15 mouse cellular contexts compared by ENCODE assay signal in genomic region chr11:94183120-94183519, GRCm38 (mm10).
"Had no signal": no experiment of that assay in that cellular context is flagged by ENCODE, and none has a peak within 500 bp of the region (broad histone marks: within the 10 kb centered on the region; RNA-seq: fewer than 3 reads in every experiment).

No protein-coding gene starts in this region.

- ATAC-seq: midbrain, embryonic 16.5 days had no signal

- H3K9ac ChIP-seq: lung, embryonic 14.5 days; midbrain, embryonic 12.5 days; neural tube, embryonic 12.5 days; stomach, embryonic 15.5 days had no signal

- H3K4me2 ChIP-seq: lung, embryonic 14.5 days; midbrain, embryonic 12.5 days; neural tube, embryonic 12.5 days; stomach, embryonic 15.5 days had no signal

- H3K4me3 ChIP-seq: megakaryocyte, embryonic 14.5 days; midbrain, embryonic 10.5 days; midbrain, embryonic 12.5 days; neural tube, embryonic 12.5 days; stomach, embryonic 15.5 days had no signal

- H3K27ac ChIP-seq: midbrain, embryonic 10.5 days; midbrain, embryonic 12.5 days; neural tube, embryonic 12.5 days; stomach, embryonic 15.5 days; stomach, postnatal 0 days had no signal

- H3K36me3 ChIP-seq: midbrain, embryonic 10.5 days; midbrain, embryonic 12.5 days; neural tube, embryonic 12.5 days; stomach, embryonic 15.5 days had no signal

- H3K9me3 ChIP-seq: megakaryocyte, embryonic 14.5 days; midbrain, embryonic 10.5 days; midbrain, embryonic 12.5 days; neural tube, embryonic 12.5 days; stomach, embryonic 15.5 days had no signal

- H3K4me1 ChIP-seq: midbrain, embryonic 12.5 days; neural tube, embryonic 12.5 days; stomach, embryonic 15.5 days had no signal

- H3K27me3 ChIP-seq: midbrain, embryonic 12.5 days; neural tube, embryonic 12.5 days; stomach, embryonic 15.5 days had no signal

- DNase-seq: lung, embryonic 14.5 days; lung, postnatal 10 days; lung, postnatal 4 days; midbrain, embryonic 14.5 days; right cerebral cortex, postnatal 14 days; thymus, adult 2 months; thymus, postnatal 25 days; thymus, postnatal 4 days had no signal
